Mouse (Mus musculus) embryonic facial prominence, embryonic 13.5 days (tissue): ENCODE measurements around the gene Uts2b. TPM values are rescaled to one million over a fixed set of nuclear protein-coding genes. Genes with fewer than 3 reads are reported as not detected.

Source experiments
- ATAC-seq: fragments of 200-750 bp; cut with Nextera tagmentation; 2 replicates; pipeline ENCODE4 v1.8.0; 2017; ENCODE audit warnings: low read depth; ENCODE audit not compliant: insufficient number of reproducible peaks, insufficient read depth, low FRiP score, low TSS enrichment
- H3K27ac ChIP-seq: fragments of 300-500 bp; sonication (generic); 2 replicates; pipeline ENCODE4 v1.5.1; 2015; ENCODE audit warnings: moderate library complexity, mild to moderate bottlenecking, inconsistent platforms
- H3K27me3 ChIP-seq: fragments of 300-500 bp; sonication (generic); 2 replicates; pipeline ENCODE4 v1.6.1; 2015; ENCODE audit warnings: mild to moderate bottlenecking, inconsistent platforms
- H3K36me3 ChIP-seq: fragments of 300-500 bp; sonication (generic); 2 replicates; pipeline ENCODE4 v1.6.1; 2015; ENCODE audit warnings: mild to moderate bottlenecking, inconsistent platforms
- H3K4me1 ChIP-seq: fragments of 300-500 bp; sonication (generic); 2 replicates; pipeline ENCODE4 v1.6.1; 2015; ENCODE audit warnings: inconsistent platforms
- H3K4me2 ChIP-seq: fragments of 300-500 bp; sonication (generic); 2 replicates; pipeline ENCODE4 v1.6.1; 2015; ENCODE audit warnings: moderate library complexity, mild to moderate bottlenecking, inconsistent platforms
- H3K4me3 ChIP-seq: fragments of 300-500 bp; sonication (generic); 2 replicates; pipeline ENCODE4 v1.5.1; 2015; ENCODE audit warnings: mild to moderate bottlenecking, inconsistent platforms
- H3K9ac ChIP-seq: fragments of 300-500 bp; sonication (generic); 2 replicates; pipeline ENCODE4 v1.6.1; 2015; ENCODE audit warnings: mild to moderate bottlenecking, inconsistent platforms
- H3K9me3 ChIP-seq: fragments of 300-500 bp; sonication (generic); 2 replicates; pipeline ENCODE4 v1.6.1; 2016; ENCODE audit warnings: inconsistent platforms
- WGBS: fragments of 180-500 bp; shearing (Covaris S2); methylation state at CpG from one replicate; pipeline ENCODE4 v1.1.7; 2015; ENCODE audit warnings: mixed read lengths; 5-methylcytosine and 5-hydroxymethylcytosine counted together
- polyA plus RNA-seq: library from polyadenylated mRNA; unstranded; fragments of >200 nt; fragmentation: Nextera tagmentation; extraction: Ambion mirVana; gene quantifications from 2 replicates; pipeline ENCODE4 v1.2.1, GENCODE M21; 2015

The Uts2b gene
- polyA plus RNA-seq, 1 experiment from 2014 or later = 0.25 TPM

- Histone ChIP-seq H3K4me3 (peak overlapping the region; percentile 93), H3K4me1 (peaks cover 19% of the 10 kb centered on the region), H3K27ac (peak overlapping the region; percentile 95), H3K4me2 (peak overlapping the region; percentile 71), H3K9me3 (no peaks in the 10 kb centered on the region), H3K9ac (peak overlapping the region; percentile 98), H3K27me3 (no peaks in the 10 kb centered on the region), H3K36me3 (no peaks in the 10 kb centered on the region)
- no peak for ATAC-seq
- WGBS = 25% methylated on average over 7 of the region's 7 CpGs
These were observed 19.7 kb upstream of the Uts2b start for GRCm38 (mm10) chr16:27389534-27390282.

GRCm38 (mm10) chr16:27388761-27389451 lies 18.9 kb upstream of the Uts2b start, which contains the start of gene Ccdc50:
Ccdc50 (plus strand) TSS chr16:27388869.
- H3K4me1 ChIP-seq = peaks cover 19% of the 10 kb centered on the region
- peak within 1 kb of the TSS; percentile 95 for H3K27ac ChIP-seq
- peak within 1 kb of the TSS; percentile 93 for H3K4me3 ChIP-seq
- H3K36me3 ChIP-seq = no peaks in the 10 kb centered on the region
- H3K9ac ChIP-seq = peak within 1 kb of the TSS; percentile 98
- WGBS = under 1% methylated on average over 60 of the region's 69 CpGs
- peak within 1 kb of the TSS; percentile 71 for H3K4me2 ChIP-seq
- H3K9me3 ChIP-seq = no peaks in the 10 kb centered on the region
- H3K27me3 ChIP-seq = no peaks in the 10 kb centered on the region
- ATAC-seq = peak; percentile 91

GRCm38 (mm10) chr16:27387634-27388611 lies 17.9 kb upstream of the Uts2b start:
- Histone ChIP-seq H3K27ac (peak overlapping the region; percentile 95; the same call in 1 of the 2 replicates), H3K4me1 (peaks cover 19% of the 10 kb centered on the region), H3K9ac (0 out of 2 replicates have a peak overlapping the region, but pooled peaks have one; percentile 44), H3K4me3 (peak overlapping the region; percentile 93), H3K36me3 (no peaks in the 10 kb centered on the region), H3K27me3 (no peaks in the 10 kb centered on the region), H3K9me3 (no peaks in the 10 kb centered on the region), H3K4me2 (peak overlapping the region; percentile 71)
- ATAC-seq = no peak
- 62% methylated on average over 12 of the region's 12 CpGs for WGBS

GRCm38 (mm10) chr16:27386850-27387407 lies 16.9 kb upstream of the Uts2b start:
- 67% methylated on average over 4 of the region's 4 CpGs for WGBS
- no peak overlapping the region for H3K27ac ChIP-seq
- H3K9me3 ChIP-seq = no peaks in the 10 kb centered on the region
- H3K4me3 ChIP-seq = no peak overlapping the region
- peaks cover 16% of the 10 kb centered on the region for H3K4me1 ChIP-seq
- ATAC-seq = no peak
- no peak overlapping the region for H3K4me2 ChIP-seq
- H3K36me3 ChIP-seq = no peaks in the 10 kb centered on the region
- no peak overlapping the region for H3K9ac ChIP-seq
- H3K27me3 ChIP-seq = no peaks in the 10 kb centered on the region

- no peak overlapping the region for H3K4me3 ChIP-seq
- ATAC-seq = no peak
- WGBS = 62% methylated on average over 1 of the region's 1 CpGs
- H3K36me3 ChIP-seq = no peaks in the 10 kb centered on the region
- no peaks in the 10 kb centered on the region for H3K27me3 ChIP-seq
- no peak overlapping the region for H3K27ac ChIP-seq
- H3K9me3 ChIP-seq = no peaks in the 10 kb centered on the region
- no peak overlapping the region for H3K4me2 ChIP-seq
- H3K9ac ChIP-seq = no peak overlapping the region
- H3K4me1 ChIP-seq = peaks cover 10% of the 10 kb centered on the region
These were observed 15.6 kb upstream of the Uts2b start for GRCm38 (mm10) chr16:27385649-27386048.

GRCm38 (mm10) chr16:27384893-27385603 lies 15.0 kb upstream of the Uts2b start:
- WGBS = 66% methylated on average over 4 of the region's 4 CpGs

GRCm38 (mm10) chr16:27382217-27382616 lies 12.2 kb upstream of the Uts2b start:
- Histone ChIP-seq H3K4me2 (no peak overlapping the region), H3K27ac (no peak overlapping the region), H3K9ac (no peak overlapping the region), H3K9me3 (no peaks in the 10 kb centered on the region), H3K27me3 (no peaks in the 10 kb centered on the region), H3K4me1 (no peaks in the 10 kb centered on the region), H3K4me3 (no peak overlapping the region), H3K36me3 (no peaks in the 10 kb centered on the region)
- 85% methylated on average over 4 of the region's 4 CpGs for WGBS
- no peak for ATAC-seq

More at GRCm38 (mm10) chr16:27384893-27385603, 15.0 kb upstream of the Uts2b start:
- Histone ChIP-seq H3K27me3 (no peaks in the 10 kb centered on the region), H3K9me3 (no peaks in the 10 kb centered on the region), H3K9ac (no peak overlapping the region), H3K36me3 (no peaks in the 10 kb centered on the region), H3K4me2 (no peak overlapping the region), H3K4me3 (no peak overlapping the region), H3K4me1 (peaks cover 4% of the 10 kb centered on the region; the same call in 1 of the 2 replicates), H3K27ac (no peak overlapping the region)
- ATAC-seq = no peak

GRCm38 (mm10) chr16:27376556-27376955 lies 6.5 kb upstream of the Uts2b start:
- Histone ChIP-seq H3K9ac (no peak overlapping the region), H3K36me3 (no peaks in the 10 kb centered on the region), H3K27me3 (no peaks in the 10 kb centered on the region), H3K9me3 (no peaks in the 10 kb centered on the region), H3K4me1 (no peaks in the 10 kb centered on the region), H3K4me3 (no peak overlapping the region), H3K27ac (no peak overlapping the region), H3K4me2 (no peak overlapping the region)
- ATAC-seq = no peak

GRCm38 (mm10) chr16:27375318-27375717 lies 5.3 kb upstream of the Uts2b start:
- Histone ChIP-seq H3K4me1 (no peaks in the 10 kb centered on the region), H3K27me3 (no peaks in the 10 kb centered on the region), H3K27ac (no peak overlapping the region), H3K4me3 (no peak overlapping the region), H3K9me3 (no peaks in the 10 kb centered on the region), H3K36me3 (no peaks in the 10 kb centered on the region), H3K4me2 (no peak overlapping the region), H3K9ac (no peak overlapping the region)
- 93% methylated on average over 2 of the region's 2 CpGs for WGBS
- ATAC-seq = no peak

GRCm38 (mm10) chr16:27374139-27374538 lies 4.1 kb upstream of the Uts2b start:
- no peak overlapping the region for H3K9ac ChIP-seq
- H3K4me3 ChIP-seq = no peak overlapping the region
- H3K4me1 ChIP-seq = no peaks in the 10 kb centered on the region
- no peaks in the 10 kb centered on the region for H3K36me3 ChIP-seq
- no peak overlapping the region for H3K4me2 ChIP-seq
- no peaks in the 10 kb centered on the region for H3K9me3 ChIP-seq
- no peak overlapping the region for H3K27ac ChIP-seq
- H3K27me3 ChIP-seq = no peaks in the 10 kb centered on the region
- WGBS = 74% methylated on average over 3 of the region's 3 CpGs
- no peak for ATAC-seq
